Mouse (Mus musculus): ENCODE results near the gene Sema3a.
A peak's percentile ranks its signal among the peaks of the same experiment; 100 is the strongest.

Sema3a gene

DNA sequence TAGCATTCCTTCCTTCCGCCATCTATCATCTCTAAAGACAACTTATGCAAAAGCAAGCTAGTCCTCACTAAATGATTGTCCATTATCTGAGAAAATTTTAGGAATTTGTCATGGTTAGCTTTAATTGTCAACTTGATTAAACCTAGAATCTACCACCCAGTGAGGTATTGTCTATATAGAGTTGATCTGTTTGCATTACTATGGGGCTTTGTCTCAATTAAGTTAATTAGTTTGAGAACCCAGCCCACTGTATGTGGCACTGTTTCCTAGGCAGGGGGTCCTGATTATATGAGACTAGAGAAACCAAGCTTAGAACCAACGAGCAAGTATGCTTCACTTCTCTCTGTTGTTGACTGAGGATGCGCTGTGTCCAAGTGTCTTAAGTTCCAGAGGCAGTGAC, 194.9 kb downstream of the Sema3a start:
- no peak for DNase-seq (ENCODE audit: low read depth, low spot score)

DNA sequence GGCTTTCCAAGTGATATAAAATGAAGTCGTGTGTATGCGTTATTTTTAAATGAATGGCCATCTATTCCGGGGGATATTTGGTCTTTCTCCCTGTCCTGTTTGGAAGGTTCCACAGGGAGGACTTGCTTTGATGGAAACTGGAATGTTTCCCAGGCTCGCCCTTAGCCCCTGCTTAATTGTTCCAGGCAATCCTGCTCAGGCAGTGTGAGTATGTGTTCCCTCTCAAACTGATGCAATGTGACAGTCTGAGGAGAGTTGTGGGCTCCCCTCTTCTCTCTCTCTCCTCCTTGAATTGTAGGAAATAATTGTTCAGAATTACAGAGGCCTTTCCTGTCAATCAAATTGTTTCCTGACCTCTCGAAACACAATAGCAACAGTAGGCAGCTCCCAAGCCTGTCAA, 202.1 kb downstream of the Sema3a start:
- DNase-seq (ENCODE audit: low read depth, low spot score) = no peak

DNA sequence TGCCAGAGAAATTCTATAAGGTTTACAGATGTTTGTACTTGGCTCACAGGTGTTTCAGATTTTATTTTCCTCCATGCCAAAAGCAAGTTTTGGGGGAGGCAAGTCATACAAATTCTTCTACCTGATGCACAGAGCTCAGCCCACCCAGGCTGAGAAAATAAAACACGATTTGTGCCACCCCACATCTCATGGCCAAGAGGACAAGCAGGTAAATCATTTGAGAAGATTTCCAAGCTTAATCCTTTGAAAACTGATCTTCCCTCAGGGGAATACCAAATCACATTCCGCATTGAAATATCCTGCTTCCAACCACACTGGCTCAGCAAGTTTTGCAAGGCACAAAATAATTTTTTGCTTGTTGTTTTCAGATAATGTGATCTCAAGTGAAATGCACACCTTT, 206.2 kb downstream of the Sema3a start:
- DNase-seq (ENCODE audit: low read depth, low spot score) = no peak

DNA sequence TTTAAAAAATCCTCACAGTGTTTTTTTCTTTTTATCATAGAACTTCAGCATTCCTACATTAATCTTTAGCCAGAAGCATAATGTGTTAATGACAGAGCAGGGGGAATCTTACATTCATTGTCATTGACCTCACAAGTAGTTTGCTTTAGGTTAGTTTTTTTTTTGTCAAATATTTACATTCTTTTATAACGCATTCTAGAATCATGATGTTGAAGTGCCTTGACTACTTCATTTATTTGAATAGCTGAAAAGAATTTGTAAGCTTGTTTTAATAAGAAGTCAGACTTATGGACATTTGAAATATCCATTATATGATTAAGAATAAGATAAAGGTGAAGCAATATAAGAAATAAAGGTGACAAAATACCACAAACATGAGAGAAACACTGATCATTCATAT, 212.5 kb downstream of the Sema3a start:
- no peak for DNase-seq (ENCODE audit: low read depth, low spot score)

DNA sequence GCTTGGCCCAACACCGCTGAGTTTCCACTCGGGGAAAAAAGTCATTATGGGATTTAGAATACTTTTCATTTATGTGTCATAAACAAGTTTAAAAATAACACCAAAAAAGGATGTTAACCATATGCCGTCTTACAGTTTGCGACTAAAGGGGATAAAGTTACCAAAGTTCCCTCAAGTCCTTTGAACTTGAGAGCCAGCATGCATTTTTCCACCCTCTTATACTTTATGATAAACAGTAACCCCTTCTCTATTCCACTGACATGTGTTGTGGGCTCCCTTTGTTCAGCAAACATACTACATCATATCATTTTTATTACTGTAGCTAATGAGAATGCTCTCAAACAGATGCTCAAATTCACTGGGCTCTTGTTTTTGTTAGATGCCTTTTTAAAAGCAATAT, 221.9 kb downstream of the Sema3a start:
- no peak for DNase-seq (ENCODE audit: low read depth, low spot score)

DNA sequence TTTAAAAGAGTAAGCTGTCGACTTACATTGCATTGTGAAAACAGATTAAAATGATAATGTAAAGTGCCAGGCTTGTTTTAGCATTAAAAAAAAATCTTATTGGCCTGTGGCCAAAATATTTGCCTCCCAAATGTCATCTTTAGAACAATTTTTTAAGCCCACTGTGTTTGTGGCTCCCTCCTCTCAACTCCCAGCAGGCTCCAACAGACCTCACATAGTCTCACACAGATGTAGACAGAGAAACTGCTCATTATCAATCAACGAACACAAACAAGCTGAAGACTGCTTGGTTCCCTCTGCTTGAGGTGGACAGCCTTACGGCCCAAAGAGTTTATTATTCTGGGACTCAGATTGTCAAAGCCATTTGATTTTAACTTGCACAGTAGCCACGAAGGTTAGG, 226.4 kb downstream of the Sema3a start:
- no peak for DNase-seq (ENCODE audit: low read depth, low spot score)

DNA sequence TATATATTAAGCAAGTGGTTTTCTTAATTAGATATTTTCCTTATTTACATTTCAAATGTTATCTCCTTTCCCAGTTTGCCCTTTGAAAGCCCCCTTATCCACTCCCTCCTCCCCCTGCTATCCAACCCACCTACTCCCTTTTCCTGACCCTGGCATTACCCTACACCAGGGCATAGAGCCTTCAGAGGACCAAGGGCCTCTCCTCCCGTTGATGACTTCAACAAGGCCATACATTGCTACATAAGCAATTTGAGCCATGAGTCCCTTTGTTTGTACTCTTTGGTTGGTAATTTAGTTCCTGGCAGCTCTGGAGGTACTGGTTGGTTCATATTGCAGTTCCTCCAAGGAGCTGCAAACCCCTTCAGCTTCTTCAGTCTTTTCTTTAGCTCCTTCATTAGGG, 227.8 kb downstream of the Sema3a start:
- DNase-seq (ENCODE audit: low read depth, low spot score) = no peak

DNA sequence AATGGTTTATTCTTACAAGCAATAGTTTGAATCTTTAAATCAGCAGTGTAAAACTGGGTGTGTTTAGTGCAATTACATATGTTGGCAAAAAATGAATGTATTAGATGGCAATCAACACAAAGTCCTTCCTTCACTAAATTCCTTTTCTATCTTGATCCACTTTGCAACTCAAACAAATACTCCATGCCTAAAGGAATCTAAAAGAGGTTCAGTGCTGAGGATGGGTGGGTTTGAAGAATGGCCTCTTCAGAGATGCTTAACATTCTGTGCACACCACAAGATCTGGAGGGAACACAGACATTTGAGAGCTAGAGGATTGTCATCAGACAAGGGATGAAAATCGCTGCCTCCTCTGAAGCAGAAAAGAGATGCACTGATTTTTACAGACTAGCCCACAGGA, 228.3 kb downstream of the Sema3a start:
- no peak for DNase-seq (ENCODE audit: low read depth, low spot score)

DNA sequence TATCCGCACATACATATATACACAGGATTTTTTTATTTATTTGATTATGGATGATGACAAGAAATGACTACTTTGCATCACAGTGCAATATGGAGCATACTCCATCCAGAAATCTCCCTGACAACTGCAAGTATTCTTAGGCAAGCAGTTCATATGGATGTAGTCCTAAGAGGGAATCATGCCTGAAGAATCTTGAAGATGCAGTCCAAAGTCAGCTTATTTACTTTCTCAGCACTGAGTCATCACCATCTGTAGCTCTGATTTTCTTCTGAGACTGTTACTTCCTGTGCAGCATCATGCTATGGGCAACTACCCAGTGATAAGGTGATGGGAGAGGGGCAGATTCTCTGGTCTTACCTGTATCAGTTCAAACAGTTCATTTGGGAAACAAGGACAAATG, 229.7 kb downstream of the Sema3a start:
- no peak for DNase-seq (ENCODE audit: low read depth, low spot score)

DNA sequence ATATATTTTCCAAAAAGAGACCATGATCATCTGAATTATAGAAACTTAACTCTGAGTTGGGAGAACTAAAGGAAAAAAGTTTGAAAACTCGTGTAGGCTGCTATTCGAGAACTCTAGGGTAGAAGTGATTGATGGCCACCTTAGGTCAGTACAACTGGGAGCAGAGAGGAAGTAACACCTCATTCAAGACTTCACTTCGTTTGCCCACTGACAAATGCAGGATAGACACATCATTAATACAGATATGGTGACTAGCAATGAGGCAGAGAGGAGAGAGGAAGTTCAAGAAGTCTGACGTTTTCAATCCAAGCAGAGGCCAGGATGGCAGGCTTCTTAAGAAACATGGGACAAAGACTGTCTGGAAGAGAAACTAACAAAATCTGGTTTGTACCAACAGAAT, 233.6 kb downstream of the Sema3a start:
- no peak for DNase-seq (ENCODE audit: low read depth, low spot score)

DNA sequence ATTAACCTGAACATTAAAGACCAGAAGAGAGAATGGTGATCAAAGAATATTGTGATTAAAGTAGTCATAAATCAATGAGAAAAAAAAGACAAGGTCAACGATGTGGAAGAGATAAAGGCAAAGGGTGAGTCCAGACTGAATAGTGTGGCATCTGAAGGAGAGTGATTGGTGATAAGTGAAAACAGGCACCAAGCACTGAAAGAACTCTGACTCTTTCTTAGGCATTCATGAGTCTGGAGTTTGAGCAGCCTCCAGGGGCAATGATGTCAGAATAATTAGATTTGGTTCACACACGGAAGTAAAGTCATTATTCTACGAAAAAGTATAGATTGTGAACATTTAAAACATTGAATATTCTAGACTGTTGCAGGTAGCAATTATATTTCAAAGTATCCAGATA, 235.5 kb downstream of the Sema3a start:
- DNase-seq (ENCODE audit: low read depth, low spot score) = no peak

DNA sequence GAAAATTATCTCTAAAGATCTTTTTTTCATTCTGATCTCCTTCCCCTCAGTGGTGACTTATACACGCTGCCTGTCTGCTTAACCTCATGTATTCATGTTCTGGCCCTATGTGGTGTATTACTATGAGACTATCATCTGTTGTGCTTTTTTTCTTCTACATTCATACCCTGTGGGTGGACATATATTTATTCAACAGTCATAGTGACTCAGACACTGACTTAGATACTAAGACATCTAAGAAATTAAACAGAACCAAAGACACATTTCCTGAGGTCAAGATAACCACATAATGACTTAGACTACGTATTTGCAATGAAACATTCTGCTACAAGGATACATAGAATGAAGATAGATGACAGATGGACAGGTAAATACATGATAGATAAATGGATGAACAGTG, 239.9 kb downstream of the Sema3a start:
- DNase-seq (ENCODE audit: low read depth, low spot score) = no peak

DNA sequence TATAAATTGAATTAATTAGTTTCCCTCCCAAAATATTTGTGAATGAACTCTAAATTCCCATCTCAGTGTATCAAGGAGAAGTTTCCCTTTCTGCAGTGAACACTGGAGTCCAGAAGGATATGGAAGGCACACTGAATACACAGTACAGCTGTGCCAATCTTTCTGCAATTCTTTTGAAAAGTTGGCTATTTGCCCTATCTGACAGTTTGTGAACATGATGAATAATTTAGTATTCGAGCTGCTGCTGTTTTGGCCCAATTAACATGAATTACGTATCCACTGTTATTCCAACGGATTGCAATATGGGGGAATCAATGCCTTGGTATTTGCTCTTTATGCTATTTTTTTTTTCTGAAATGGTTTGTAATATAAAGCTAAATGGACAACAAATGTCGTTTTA, 254.0 kb downstream of the Sema3a start:
- DNase-seq (ENCODE audit: low read depth, low spot score) = no peak

DNA sequence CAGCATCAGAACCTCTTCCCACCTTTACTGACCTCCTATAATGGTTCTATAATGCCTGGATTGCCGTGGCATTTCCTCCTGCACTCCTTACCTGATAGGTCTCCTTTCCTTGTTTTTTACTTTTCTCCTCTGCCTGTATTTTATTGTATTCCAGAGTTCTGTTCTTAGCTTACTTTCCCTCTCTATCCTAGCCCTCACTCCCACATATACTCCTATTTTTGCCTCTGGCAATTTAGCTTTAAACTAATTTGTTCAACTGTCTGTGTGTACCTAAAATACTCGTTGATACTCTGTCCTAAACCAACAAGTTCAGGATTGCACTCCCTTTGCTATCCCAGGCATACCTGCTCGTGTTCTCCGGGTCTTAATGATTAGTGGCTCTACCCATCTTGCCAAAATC, 258.8 kb downstream of the Sema3a start:
- no peak for DNase-seq (ENCODE audit: low read depth, low spot score)

DNA sequence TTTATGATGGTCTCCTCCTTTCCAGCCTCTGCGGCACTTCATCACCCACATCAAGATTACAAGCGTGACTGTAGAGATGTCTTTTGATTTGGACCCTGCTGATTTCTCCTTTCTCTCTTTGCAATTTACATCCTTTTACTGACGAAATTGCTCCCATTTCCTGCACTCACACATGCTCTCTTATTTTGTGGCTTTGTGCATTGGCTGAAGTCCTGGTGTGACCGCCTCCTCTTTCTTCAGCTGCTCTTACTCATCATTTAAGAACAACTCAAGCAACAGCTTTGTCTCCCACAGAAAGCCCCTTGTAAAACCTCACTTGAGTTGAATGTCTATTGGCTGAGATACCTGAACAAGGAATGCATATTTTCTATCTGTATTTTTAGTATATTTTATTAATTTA, 259.5 kb downstream of the Sema3a start:
- no peak for DNase-seq (ENCODE audit: low read depth, low spot score)

DNA sequence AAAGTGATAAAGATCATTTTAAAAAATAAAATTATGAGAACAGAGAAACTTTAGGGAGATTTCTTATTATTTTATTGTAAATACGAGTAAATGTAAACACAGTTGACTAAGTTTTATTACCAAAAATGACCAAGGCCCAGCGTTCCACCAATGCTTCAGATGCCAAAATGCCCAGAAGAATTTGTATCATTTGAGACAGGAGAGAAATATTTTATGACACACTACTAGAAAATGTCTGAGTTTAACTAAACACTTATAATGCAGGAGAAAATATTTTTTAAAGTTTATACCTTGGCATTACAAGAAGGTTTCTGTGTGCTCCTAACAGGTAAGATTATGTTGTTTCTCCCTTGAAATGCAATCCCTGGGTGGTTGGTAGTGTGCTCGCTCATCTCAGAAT, 261.4 kb downstream of the Sema3a start:
- no peak for DNase-seq (ENCODE audit: low read depth, low spot score)

DNA sequence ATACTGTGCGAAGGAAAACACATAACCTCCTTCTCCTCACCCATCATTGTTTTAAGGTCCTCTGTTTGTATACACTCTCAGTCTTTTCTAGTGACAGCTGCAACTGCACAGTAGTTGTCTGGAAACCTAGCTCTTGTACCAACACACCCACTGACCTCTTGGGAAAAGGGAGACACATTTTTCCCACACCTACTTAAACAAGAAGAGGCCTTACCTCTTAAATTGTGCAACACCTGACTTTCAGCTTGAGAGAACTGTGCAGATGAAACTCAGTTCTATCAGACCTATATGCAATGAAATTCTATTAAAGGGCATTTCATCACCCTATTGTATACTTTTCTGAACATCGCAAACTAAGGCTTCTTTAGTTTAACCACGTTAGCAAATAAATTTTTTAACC, 262.5 kb downstream of the Sema3a start:
- DNase-seq (ENCODE audit: low read depth, low spot score) = no peak

DNA sequence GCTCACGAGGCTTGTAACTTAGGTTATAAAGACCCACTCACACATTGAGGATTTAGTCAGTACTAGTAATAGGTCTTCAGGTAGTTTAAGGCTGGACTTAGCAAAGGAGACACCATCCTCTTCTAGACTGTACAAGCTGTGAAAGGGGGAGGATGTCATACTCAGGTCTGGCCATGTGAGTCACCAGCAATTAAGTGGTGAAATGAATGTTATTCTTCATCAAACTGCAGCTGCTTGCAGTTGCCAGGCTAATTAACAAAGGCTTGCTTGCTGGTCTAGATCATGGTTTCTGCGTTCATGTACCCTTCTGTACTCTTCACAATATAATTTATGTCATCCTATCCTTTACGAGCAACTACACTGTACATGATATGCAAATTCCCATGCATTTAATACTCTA, 264.8 kb downstream of the Sema3a start:
- no peak for DNase-seq (ENCODE audit: low read depth, low spot score)

DNA sequence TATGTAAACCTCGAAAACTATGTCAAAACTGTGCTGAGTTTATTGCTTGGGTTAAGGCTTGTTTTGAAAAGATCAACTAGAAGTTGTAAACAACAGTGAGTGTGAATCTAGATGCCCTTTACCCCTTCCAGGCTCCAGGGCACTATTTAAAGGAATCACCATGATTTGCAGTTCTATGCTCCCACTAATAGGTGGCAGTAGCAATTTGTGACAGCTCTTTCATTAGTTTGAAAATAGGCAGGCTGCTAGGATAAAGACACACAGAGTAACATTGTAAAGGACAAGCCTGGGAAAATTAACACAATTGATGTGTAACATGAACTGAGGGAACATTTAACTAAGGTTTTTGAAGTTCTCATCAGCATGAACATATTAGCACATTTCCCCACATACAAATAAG, 280.2 kb downstream of the Sema3a start:
- DNase-seq (ENCODE audit: low read depth, low spot score) = peak; percentile 16

DNA sequence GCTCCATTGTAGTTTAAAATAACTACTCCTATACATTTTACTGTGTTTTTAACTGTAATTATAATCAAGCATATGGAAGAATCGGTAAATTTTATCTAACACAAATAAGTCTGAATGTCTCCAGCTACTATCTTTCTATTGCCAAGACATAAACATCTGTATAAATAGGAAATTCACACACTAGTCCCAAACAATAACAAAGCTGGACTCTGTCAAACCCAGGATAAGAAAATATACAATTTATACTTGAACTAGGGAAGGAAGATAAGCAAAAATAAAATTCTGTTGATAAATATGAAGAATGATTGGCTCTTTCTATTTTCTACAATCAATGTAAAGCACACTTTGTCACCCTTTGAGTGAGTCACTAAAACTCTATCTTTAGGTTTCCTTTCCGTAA, 280.9 kb downstream of the Sema3a start:
- DNase-seq (ENCODE audit: low read depth, low spot score) = no peak

DNA sequence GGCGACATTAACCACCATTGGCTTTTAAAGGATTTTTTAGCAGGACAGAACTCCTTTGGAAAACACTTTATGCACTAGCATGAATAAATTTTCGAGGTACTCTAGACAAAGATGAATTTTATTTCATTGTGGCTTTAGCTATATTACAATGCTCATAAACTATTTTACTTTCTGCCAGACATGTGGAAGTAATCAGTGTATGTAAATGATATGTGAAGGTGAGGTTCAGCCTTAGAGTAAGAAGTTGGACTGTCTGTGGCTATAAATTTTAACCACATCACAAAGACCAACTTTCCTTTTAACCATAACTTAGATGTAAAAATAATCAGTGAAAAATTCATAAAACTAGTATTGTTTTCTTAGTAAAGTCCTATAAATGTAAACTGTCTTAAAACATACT, 286.7 kb downstream of the Sema3a start:
- no peak for DNase-seq (ENCODE audit: low read depth, low spot score)

DNA sequence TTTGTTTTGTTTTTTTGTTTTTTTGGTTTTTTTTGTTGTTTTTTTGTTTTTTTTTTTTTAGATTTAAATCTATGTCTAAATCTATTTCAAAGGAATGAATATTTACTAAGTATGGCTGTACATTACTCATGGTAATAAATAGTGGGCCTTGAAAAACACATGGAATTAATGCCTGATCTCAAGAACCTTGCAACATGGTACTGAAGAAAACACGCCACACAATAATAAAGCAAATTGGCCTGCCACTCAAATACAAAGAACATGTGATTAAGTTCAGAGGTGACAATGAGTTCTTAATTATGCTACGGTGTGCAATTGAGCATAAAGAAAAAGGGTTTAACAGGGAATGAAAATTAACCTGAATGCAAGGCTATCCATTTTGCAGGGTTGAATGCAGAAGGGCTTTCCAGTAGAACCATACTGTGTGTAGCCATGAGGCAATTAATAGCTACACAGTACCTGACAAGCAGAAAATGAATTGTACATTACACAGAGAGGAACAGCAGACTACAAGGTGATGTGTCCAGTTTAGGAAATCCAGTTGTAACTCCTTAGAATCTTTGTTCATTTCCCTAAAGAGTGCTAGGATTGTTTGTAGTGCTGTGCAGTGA, 288.8 kb downstream of the Sema3a start:
- DNase-seq (ENCODE audit: low read depth, low spot score) = no peak

DNA sequence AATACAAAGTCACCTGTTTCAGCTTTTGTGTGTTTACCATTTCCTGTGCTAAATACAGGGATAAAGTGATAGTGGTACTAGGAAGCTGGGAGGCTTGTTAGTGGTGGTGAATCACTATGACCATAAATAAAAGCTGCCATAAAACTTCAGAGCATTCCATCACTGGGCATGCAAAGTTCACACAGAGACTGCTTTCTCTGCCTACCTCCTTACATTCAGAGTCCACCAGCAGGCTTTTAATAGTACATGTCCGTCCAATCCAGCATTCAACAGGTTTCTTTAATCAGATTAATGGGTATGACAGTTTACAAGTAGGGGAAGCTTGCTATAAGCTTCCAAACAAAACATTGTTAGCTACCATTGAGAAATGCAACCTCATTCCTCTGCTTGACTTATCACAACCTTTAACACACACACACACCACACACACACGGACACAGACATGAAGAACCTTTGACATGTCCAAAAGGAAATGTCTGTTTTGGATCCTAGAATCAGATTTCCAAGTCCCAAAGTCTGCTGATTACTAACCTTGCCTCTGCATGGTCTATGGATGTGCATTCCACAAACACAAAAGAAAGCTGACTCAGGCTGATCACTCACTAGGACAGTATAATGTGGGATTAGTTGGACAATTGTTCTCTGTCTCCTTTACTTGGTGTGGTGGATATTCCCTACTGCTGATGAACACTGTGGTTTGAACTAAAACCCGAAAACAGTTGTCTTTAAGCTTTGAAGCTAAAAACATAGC, 291.9 kb downstream of the Sema3a start:
- no peak for DNase-seq (ENCODE audit: low read depth, low spot score)

Data from A20 (cell line).